Mouse (Mus musculus) kidney, postnatal 4 days (tissue): ENCODE results near the gene Ttc37.

ENCODE experiments used
- DNase-seq, 2 experiments: peaks; one replicate each; pipeline ENCODE4 v3.0.0; 2021; ENCODE audit warnings: mixed read lengths in 2 of 2

Gene Ttc37

DNA sequence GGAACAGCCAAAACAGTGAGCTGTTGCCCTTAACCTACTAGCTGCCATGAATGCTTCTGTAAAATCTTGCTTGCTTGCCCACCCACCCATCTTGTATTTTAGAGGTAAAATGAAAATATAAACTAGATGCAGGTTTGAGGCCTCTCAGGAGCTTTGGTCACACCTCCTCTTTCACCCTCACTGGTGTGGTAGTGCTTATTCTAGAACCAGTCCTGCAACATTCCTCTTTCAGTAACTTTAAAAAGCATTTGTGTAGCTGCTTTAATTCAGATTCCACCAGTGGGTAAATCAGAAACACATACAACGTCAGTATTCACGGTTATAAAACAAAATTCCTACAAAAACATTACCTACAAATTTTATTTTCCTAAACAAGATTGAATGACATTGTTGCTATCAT is 62.1 kb downstream of the Ttc37 start:
- no peak for DNase-seq

DNA sequence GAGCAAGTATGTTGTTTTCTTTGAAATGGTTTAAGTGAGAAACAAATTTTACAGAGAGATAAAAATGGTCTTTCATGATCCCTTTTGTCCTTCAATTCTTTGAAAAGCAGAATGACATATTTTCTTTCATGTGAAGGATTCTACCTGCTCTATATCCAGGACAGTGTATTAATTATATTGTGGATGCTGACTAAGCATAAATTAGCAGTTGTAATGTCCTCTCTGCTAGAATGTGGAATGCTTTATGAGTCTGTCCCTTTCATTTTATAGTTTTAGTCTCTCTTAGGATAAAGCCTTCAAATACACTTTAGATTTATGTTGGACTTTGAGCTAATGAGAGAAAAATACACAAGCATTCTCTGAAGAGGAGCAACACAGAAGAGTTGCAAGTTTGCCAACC is 75.8 kb downstream of the Ttc37 start:
- DNase-seq = no peak

DNA sequence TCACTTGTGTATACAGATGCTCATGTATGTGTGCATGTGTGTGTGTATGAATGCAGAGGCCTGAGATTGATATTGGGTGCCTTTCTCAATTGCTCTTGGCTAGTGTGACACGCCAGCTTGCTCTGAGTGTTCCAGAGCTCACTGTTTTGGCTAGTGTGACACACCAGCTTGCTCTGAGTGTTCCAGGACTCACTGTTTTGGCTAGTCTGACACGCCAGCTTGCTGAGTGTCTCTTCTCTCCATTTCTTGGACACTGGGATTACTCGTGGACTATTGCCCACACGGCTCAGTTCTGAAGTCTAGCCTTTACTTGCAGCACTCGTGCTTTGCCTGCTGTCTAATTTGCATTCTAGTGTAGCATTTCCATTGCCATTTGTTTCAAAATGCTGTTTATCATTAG is 80.2 kb downstream of the Ttc37 start:
- no peak for DNase-seq

DNA sequence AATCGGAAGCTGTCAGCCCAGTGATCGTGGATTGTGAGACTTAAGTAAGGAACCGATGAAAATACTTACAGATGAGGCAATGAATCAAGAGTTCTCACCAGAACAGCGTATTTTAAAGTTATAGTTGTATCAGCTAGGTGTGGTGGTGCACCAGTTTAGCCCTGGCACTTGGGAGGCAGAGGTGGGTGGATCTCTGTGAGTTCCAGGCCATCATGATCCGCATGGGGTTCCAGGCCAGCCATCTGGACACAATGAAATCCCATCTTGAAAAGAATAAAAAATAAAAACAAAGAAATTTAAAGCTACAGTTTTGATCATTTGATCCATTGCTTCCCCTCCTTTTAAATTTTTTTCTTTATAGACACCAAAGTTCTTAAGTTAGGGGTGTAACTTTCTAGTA is 89.1 kb downstream of the Ttc37 start:
- DNase-seq = no peak

DNA sequence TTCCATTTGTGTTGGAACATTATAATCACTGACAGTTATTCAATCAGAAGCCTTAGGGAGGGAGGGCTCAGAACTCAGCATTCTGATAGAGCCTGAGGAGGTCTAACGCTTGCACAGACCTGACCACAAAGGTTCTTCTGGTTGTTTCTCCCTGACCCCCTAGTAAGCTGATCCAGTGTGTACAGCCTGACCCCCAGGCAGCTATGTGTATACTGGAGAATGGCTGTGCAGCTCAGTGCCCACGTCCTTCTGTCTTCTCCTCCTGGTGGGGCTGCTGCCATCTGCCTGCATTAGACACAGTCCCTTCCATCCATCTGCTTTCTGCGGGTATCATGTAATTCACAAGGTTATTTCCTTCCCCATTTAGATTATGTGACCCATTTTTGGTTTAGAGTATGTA is 90.7 kb downstream of the Ttc37 start:
- DNase-seq = no peak

DNA sequence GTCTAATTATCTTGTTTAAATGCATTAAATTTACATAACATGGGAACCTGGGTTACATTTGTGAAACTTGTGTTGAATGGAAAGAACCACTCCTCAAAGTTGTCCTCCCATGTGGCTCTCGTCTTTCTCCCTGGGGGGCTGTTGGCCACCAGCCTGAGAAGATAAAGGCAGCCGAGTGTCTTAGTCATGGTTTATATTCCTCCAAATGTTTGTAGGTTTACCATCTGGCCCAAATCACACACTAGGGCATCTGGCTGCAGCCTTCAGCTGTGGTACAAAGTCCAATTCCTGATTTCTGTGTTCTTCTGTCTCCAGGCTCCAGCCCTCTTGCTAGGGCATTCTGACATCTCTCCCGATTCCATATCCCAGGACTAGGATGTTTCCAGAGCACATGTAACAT is 91.7 kb downstream of the Ttc37 start:
- no peak for DNase-seq

DNA sequence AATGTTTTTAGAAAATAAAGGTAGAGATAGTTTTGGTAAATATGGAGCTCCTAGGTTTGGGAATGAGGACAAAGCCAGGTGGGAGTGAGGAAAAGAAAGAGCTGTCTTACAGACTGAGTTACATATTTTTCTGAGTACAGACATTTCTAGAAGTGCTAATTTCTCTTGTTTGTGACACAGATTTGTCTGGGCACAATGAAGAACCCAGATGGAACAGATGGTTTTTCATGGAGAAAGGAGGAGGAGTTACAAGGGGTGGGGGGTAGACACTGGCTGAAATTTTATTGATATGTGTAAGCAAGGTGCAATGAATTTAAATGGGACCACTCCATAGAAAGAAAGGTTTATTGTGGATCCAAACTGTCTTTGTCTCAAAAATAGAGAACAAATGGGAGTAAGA is 96.4 kb downstream of the Ttc37 start:
- DNase-seq = no peak

DNA sequence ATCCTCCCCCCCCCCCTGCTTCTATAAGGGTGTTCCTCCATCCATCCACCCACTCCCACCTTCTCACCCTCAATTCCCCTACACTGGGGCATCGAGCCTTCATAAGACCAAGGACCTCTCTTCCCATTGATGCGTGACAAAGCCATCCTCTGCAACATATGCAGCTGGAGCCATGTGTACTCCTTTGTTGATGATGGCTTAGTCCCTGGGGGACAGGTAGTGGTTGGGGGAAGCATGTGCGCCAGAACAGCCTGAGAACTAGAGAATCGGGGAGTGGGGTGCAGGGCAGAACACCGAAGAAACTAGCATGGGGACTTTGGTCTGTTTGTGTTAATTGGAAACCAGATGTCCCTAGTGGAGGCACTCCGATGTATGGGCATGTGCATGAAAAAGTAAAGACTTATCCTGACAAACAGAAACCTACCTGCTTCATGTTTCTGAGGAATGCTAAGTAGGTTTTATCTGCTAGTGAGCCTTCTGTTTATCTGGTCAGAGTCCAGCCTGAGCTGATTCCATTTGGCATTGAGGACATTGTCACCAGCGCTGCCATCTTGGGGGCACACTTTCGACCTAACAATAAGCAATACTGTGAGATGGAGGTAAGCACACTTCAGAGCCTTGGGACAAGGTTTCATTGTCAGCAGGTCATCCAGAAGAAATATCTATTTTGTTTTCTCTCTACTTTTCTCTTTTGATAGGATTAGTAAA is 97.1 kb downstream of the Ttc37 start:
- DNase-seq = no peak

DNA sequence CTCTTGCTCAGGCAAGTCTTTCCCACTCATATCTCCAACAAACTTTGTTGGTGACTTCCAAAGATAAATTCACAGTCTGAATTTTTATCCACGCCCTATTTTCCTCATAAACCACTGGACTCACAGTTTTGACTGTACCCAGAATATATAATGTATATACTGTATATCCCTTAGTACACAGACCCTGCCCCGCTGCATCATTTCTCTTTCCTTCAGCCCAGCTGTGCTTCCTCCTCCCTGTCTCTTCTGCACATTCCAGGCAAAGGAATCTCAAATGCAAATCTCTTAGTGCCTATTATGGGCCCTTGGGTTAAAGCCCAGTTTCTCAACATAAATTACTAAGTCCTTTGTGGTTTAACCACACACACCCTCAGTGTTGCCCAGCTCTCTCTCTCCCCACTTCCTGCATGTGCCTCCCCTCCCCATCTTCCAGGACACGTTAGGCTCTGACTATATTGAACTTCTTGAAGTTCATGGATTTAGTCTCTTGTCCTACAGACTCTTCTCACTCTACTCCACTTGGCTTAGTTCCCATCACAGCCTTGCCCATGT is 98.8 kb downstream of the Ttc37 start:
- DNase-seq = no peak

DNA sequence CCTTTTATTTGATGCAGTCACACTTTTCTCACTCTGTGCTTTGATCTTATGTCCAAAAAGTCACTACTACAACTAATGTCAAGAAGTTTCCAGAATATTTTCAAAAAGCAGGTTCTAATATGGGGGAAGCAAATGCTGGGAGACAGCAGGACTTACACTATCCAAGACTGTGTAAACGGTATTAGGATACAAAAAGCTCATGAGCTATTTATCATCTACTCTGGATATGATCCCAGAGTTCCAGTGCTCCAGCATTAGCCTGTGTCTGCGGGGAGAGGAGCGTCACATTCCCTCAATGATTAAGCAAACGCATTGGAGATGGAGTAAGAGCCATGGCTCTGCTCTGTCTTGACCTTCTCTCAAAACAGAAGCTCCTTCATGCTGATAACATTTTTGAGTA is 101.4 kb downstream of the Ttc37 start:
- no peak for DNase-seq

DNA sequence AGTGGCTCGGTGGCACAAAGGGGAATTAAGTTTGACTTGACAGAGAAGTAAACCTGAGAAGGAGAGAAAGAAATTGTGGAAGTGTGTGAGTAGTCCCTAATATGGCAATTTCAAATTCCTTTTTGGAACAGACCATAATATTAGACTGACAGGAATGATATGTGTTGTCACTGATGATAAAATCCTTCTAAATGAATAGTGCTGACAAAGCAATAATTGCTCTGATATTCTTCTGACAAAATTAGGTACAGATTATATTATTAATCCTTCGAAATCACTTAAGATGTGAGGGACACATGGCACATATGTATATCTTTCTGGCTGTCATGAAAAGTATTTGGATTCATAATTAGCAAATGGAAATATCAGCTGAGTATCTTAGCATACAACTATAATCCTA is 116.4 kb downstream of the Ttc37 start:
- DNase-seq = no peak

DNA sequence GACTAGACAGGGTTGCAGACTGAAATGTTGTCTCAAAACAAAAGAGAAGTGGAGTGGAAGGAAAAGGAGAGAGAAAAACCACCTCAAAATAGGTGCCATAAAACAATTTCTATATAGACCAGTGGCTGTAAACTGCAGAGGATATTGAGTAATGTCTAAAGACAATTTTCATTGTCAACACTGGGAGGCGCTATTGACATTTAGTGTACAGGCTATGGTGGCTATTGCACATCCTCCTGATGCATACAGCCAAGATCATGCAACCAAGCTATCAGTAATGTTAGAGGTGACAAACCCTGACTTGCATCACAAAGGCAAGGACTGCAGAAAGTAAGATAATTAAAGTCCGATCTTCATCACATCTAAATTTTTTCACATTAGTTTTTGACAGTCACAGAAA is 116.9 kb downstream of the Ttc37 start:
- DNase-seq = no peak
